In genomic region chr10:42995484-42995895, GRCm38 (mm10) we compare ENCODE assay signal across 13 mouse cellular contexts.
DNase-seq lines count a peak whose midpoint lies in the region; ATAC-seq and TF ChIP-seq lines count a peak whose summit lies in the region.
"Had no signal": no experiment of that assay in that cellular context is flagged by ENCODE, and none has a peak within 500 bp of the region (broad histone marks: within the 10 kb centered on the region; RNA-seq: fewer than 3 reads in every experiment).

No protein-coding gene starts in this region.

- peak; percentile 51 for DNase-seq in hindbrain, embryonic 10.5 days (ENCODE audit: low spot score)
- no peak for DNase-seq in hindbrain, postnatal 0 days (ENCODE audit: low spot score)
- peak; percentile 75 for DNase-seq in embryo, embryonic 10 days (ENCODE audit: low spot score)
- no peak for DNase-seq in cerebellum, postnatal 4 days (ENCODE audit: low spot score in 2 of 2)
- DNase-seq in left cerebral cortex, adult 2 months (ENCODE audit: extremely low spot score in 1 of 2, low spot score in 2 of 2): no peak
- no peak for DNase-seq in layer of hippocampus, postnatal 36 days
- DNase-seq: cerebellum, adult 9-10 months; liver, postnatal 0 days; right cerebral cortex, postnatal 25 days had no signal

- H3K36me3 ChIP-seq in hindbrain, embryonic 10.5 days: no peaks in the 10 kb centered on the region
- H3K36me3 ChIP-seq in hindbrain, postnatal 0 days (ENCODE audit: insufficient read depth, low read length): no peaks in the 10 kb centered on the region
- H3K36me3 ChIP-seq in embryonic facial prominence, embryonic 12.5 days: no peaks in the 10 kb centered on the region
- H3K36me3 ChIP-seq in limb, embryonic 12.5 days: no peaks in the 10 kb centered on the region
- H3K36me3 ChIP-seq: heart, embryonic 15.5 days had no signal

- peak overlapping the region; percentile 72 for H3K27ac ChIP-seq in hindbrain, embryonic 10.5 days
- no peak overlapping the region for H3K27ac ChIP-seq in hindbrain, postnatal 0 days
- peak overlapping the region; percentile 88 for H3K27ac ChIP-seq in embryonic facial prominence, embryonic 12.5 days
- H3K27ac ChIP-seq in limb, embryonic 12.5 days: peak overlapping the region; percentile 73
- H3K27ac ChIP-seq in left cerebral cortex, adult 2 months: no peak overlapping the region
- H3K27ac ChIP-seq: heart, embryonic 15.5 days had no signal

- H3K4me1 ChIP-seq in hindbrain, embryonic 10.5 days (replicated peaks): peaks cover 65% of the 10 kb centered on the region
- 0 out of 2 replicates have a peak, but pooled peaks cover 2% of the 10 kb centered on the region for H3K4me1 ChIP-seq in hindbrain, postnatal 0 days (ENCODE audit: insufficient read depth, low read length)
- H3K4me1 ChIP-seq in embryonic facial prominence, embryonic 12.5 days: peaks cover 33% of the 10 kb centered on the region
- peaks cover 40% of the 10 kb centered on the region for H3K4me1 ChIP-seq in limb, embryonic 12.5 days (replicated peaks)

- 42% methylated on average over 13 of the region's 13 CpGs for WGBS in hindbrain, embryonic 10.5 days
- WGBS in hindbrain, postnatal 0 days: 51% methylated on average over 13 of the region's 13 CpGs
- WGBS in embryonic facial prominence, embryonic 12.5 days: 10% methylated on average over 13 of the region's 13 CpGs
- WGBS in limb, embryonic 12.5 days: 15% methylated on average over 13 of the region's 13 CpGs

- no peak overlapping the region for H3K4me2 ChIP-seq in hindbrain, postnatal 0 days (ENCODE audit: low read depth, low read length)
- H3K4me2 ChIP-seq in embryonic facial prominence, embryonic 12.5 days (replicated peaks): peak overlapping the region; percentile 9; the same call in 1 of the 2 replicates
- H3K4me2 ChIP-seq in limb, embryonic 12.5 days: peak overlapping the region; percentile 2; the same call in 1 of the 2 replicates
- H3K4me2 ChIP-seq: heart, embryonic 15.5 days had no signal

- no peak for ATAC-seq in hindbrain, postnatal 0 days
- no peak for ATAC-seq in embryonic facial prominence, embryonic 12.5 days (ENCODE audit: insufficient number of reproducible peaks, insufficient read depth, low FRiP score, low TSS enrichment)
- no peak for ATAC-seq in limb, embryonic 12.5 days (ENCODE audit: insufficient number of reproducible peaks, insufficient read depth, low FRiP score, low TSS enrichment, low read depth)
- ATAC-seq: activated CD4-positive, CD25-positive, alpha-beta regulatory T cell, adult 4 months; liver, postnatal 0 days had no signal

- no peak overlapping the region for H3K9ac ChIP-seq in hindbrain, postnatal 0 days (replicated peaks; ENCODE audit: low read length)
- no peak overlapping the region for H3K9ac ChIP-seq in embryonic facial prominence, embryonic 12.5 days
- H3K9ac ChIP-seq in limb, embryonic 12.5 days (replicated peaks): no peak overlapping the region
- H3K9ac ChIP-seq: heart, embryonic 15.5 days; liver, postnatal 0 days had no signal

- no peaks in the 10 kb centered on the region for H3K9me3 ChIP-seq in hindbrain, embryonic 10.5 days
- no peaks in the 10 kb centered on the region for H3K9me3 ChIP-seq in hindbrain, postnatal 0 days (ENCODE audit: low read length)
- H3K9me3 ChIP-seq in embryonic facial prominence, embryonic 12.5 days: no peaks in the 10 kb centered on the region
- H3K9me3 ChIP-seq in limb, embryonic 12.5 days: no peaks in the 10 kb centered on the region
- H3K9me3 ChIP-seq: heart, embryonic 15.5 days had no signal

- H3K27me3 ChIP-seq in hindbrain, embryonic 10.5 days (ENCODE audit: insufficient read depth, poor library complexity, severe bottlenecking): peaks cover 23% of the 10 kb centered on the region
- no peaks in the 10 kb centered on the region for H3K27me3 ChIP-seq in hindbrain, postnatal 0 days (ENCODE audit: insufficient read depth, low read length)
- H3K27me3 ChIP-seq in embryonic facial prominence, embryonic 12.5 days: no peaks in the 10 kb centered on the region
- peaks cover 28% of the 10 kb centered on the region; the same call in 1 of the 2 replicates for H3K27me3 ChIP-seq in limb, embryonic 12.5 days

- no peak overlapping the region for H3K4me3 ChIP-seq in hindbrain, embryonic 10.5 days
- no peak overlapping the region for H3K4me3 ChIP-seq in hindbrain, postnatal 0 days (ENCODE audit: low read length)
- H3K4me3 ChIP-seq in embryonic facial prominence, embryonic 12.5 days: no peak overlapping the region
- no peak overlapping the region for H3K4me3 ChIP-seq in limb, embryonic 12.5 days (replicated peaks)
- no peak overlapping the region for H3K4me3 ChIP-seq in left cerebral cortex, adult 2 months
- H3K4me3 ChIP-seq: heart, embryonic 15.5 days had no signal

- intact Hi-C loops in left cerebral cortex, adult 2 months (cut with DNase I): no loop called here

- no peak for TF ChIP-seq CTCF in hindbrain, postnatal 0 days (IDR thresholded peaks at IDR 0.05; ENCODE audit: low read depth)
- TF ChIP-seq CTCF in left cerebral cortex, adult 2 months (IDR thresholded peaks at IDR 0.05): no peak

Comparison
In these comparisons a context has a peak if more than half of its experiments do, and no peak if none do; other contexts are left out.
1. DNase-seq: peak in hindbrain, embryonic 10.5 days (single experiment) and embryo, embryonic 10 days (single experiment); none in hindbrain, postnatal 0 days (single experiment), cerebellum, postnatal 4 days (0 of 2), left cerebral cortex, adult 2 months (0 of 2) and layer of hippocampus, postnatal 36 days (0 of 2).
2. H3K27ac ChIP-seq: peak in hindbrain, embryonic 10.5 days (single experiment), embryonic facial prominence, embryonic 12.5 days (single experiment) and limb, embryonic 12.5 days (single experiment); none in hindbrain, postnatal 0 days (single experiment) and left cerebral cortex, adult 2 months (single experiment).